Mouse (Mus musculus) testis, adult 2 months (tissue): ENCODE data around the gene Ildr1.

Experiments used
- CTCF ChIP-seq: fragments of 200-500 bp; IDR thresholded peaks from 2 replicates; pipeline ENCODE4 v1.5.1; 2012; ENCODE audit warnings: low read depth, mild to moderate bottlenecking, inconsistent platforms, low read length, moderate library complexity; ENCODE audit not compliant: control insufficient read depth, insufficient read depth, insufficient replicate concordance
- POLR2A ChIP-seq: fragments of 200-500 bp; IDR thresholded peaks from 2 replicates; pipeline ENCODE4 v1.6.1; 2012; ENCODE audit warnings: low read depth, mild to moderate bottlenecking, inconsistent platforms, low read length, moderate library complexity; ENCODE audit not compliant: control insufficient read depth

DNA sequence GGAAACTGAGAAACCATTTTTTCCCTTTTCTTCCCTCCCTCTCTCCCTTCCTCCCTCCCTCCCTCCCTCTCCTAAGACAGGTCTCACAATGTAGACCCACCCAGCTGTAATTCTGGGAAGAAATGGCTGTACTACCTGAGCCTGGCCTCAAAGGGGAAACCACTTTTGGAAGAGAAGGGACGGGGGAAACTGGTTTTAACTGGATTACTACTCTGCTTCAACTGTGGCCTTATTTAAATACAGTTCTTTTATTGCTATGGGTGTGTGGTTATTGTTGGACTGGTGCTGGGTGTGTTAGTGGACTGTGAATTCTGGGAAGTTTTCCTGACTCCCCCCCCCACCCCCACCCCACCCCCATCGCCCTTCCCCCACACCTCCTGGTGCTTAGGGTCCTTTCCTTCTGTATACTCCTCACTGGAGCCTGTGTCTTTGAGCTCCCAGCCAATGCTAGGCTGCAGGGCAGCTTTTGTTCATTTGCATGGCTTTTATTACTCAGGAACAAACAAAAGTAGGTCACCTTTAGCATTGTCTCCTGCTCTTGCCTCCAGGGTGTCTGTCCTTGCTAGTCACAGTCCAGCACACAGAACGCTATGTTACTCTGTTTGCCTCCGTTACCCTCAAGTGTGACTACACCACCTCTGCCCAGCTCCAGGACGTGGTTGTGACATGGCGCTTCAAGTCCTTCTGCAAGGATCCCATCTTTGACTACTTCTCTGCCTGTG is 14.1 kb downstream of the Ildr1 start:
- no peak for TF ChIP-seq CTCF
- TF ChIP-seq POLR2A: no peak
